Mouse (Mus musculus) cerebellum, adult 9-11 months (tissue): ENCODE data around the gene Hipk1.

Source experiments
- DNase-seq: peaks from one replicate; pipeline ENCODE4 v3.0.0; 2022

Gene Hipk1

DNA sequence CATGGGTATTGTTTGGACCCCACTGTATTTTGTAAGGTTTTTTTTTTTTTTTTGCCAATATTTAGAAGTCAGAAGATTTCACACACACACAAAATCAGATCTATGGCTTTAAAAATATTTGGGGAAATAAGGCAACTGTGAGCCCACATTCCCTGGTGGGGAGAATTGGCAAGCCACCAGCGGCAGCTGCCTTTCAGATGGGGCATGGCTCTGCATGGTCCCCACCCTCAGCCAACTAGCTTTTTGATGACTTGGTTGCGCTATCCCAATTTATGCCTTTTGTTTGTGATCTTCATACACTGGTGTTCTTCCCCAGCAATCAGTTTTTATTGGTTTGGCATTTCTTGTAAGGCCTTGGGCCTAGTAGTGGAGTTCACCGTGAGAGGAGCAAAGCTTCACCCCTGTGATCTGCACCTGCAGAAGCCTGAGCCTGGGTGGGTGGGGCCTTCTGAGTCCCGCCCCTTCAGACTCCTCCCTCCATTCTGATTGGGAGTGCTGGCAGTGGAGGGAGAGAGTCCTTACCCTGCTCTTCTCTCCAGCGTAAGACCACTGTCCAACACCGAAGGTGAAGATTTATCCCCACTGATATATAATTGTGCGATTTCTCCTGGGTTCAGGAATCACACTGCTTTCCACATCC, 77.0 kb downstream of the Hipk1 start:
- DNase-seq = no peak

DNA sequence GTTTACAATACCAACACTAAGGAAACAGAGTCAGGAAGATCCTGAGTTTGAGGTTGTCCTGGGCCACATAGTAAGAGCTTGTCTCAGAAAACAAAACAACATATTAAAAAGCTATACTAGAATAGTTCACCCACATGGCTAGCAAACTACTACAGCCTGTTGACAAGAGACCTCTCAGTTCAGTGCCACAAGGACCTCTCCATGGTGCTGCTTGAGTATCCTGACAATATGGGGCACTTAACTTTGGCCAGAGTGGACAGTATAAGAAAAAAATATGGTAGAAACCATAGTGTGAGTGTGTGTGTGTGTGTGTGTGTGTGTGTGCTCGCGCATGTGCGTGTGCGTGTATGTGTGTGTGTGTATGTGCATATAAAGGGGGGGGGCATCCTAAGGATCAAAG, 79.2 kb downstream of the Hipk1 start:
- no peak for DNase-seq

DNA sequence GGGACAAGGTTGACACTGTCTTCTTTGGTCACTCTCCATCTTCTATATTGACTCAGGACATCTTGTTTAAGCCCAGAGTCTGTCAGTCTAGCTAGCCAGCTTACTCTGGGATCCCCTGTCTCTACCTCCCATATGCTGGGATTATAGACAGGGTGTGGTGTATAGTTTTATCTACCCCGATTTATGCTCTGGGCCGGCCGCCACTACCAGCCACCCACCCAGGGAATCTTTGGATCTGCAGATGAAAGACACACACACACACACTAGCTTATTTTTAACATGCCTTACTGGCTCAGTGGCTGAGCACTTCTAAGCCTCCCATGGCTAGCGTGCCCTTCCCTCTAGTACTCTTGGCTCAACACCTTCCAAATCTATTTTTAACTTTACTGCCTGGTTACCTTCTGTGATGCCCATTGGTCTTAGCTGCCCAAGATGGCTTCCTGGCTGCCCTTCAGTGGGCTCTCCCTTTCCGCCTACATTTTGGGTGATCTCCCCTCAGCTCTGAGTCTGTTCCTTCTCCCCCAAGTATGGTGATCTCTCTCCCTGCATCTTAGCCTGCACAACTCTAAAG, 81.8 kb downstream of the Hipk1 start:
- no peak for DNase-seq

DNA sequence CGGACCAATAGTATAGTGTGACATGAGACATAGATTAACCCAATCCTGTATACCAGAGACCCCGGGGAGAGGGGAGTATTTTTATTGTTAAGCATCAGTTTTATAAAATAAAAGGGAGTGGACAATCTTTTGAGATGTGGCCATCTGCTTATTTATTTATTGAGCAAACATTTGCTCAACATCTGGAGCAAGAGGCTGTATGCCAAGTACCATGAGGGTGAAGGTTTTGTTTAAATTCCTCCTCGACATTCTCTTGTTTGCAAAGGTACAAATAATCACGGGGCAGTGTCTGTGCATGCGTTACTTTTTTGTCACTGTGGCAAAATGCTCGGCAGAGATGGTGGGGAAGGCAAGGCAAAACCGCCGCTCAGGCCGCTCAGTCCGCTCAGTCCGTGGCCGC, 85.9 kb downstream of the Hipk1 start:
- DNase-seq = no peak

DNA sequence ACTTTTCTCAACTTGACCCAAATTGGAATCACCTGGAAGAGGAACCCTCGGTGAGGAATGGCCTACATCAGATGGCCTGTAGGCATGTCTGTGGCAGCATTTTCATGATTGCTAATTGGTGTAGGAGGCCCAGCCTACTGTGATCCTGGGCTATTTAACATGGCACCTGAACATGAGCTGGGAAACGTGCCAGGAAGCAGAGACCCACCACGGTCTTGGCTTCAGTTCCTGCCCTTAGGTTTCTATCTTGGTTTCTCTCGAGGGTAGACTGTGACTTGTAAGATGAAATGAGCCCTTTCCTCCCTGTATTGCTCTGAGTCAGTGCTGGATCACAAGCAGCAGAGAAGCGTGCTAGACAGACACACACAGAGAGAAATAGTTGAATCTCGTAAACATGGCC, 86.7 kb downstream of the Hipk1 start:
- peak; percentile 20 for DNase-seq

DNA sequence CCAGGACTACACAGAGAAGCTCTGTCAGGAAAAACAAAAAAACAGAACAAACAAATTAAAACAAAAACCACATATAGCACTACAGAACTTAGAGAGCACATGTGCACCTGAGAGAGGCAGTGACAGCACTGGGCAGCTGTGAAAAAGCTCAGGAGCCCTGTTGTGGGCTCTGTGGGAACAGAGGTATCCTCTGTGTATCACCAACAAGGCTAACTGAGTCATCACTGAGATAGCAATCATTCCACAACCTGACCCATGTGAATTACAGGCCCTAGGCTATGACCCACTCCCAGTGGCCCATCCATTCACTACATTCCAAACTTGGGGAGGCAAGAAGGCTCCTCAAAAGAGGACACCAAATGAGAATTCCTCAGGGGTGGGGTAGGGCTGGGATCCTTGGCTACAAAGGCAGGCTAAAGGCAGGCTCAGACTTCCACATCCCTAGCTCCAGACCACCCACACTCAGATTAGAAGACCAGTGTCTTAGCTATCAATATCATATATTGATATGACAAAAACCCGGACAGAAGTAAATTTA, 94.9 kb downstream of the Hipk1 start:
- DNase-seq = no peak

DNA sequence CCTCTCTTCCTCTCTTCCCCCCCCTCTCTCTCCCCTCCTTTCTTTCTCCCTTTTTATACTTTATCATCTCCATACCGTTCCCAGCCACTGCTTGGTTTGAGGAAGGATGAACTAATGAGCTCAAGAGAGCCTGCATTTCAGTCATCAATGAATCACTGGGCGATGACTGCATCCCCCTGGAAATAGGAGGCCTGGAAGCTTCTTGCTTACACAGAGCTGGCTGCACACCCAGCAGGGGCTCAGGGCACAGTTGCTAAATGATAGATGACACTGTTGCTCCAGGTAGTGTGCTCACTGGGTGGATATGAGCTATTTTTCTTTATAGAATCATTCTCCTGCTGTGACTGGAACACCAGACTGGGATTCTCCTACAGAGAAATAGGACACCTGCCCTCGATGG, 95.8 kb downstream of the Hipk1 start:
- no peak for DNase-seq

DNA sequence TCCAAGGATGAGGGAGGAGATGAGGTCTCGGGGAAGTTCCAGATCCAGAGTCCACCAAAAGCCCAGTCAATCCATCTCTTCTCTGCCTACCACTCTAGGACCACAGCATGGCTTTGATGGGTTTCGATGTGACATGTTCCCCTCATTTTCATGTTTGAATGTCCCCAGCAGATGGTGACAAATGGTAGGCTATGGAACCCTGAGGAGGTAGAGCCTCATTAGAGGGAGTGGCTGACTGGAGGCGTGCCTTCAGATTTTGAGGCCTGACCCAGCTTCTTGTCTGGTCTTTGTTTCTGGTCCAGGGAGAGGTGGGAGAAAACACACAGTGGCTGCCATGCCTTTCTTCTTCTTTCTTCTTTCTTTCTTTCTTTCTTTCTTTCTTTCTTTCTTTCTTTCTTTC, 100.9 kb downstream of the Hipk1 start:
- no peak for DNase-seq
